Mouse (Mus musculus) effector memory CD4-positive, alpha-beta T cell, adult 7 months (primary cell): ENCODE measurements around the gene Cd164l2. TPM values are rescaled to one million over a fixed set of nuclear protein-coding genes. Genes with fewer than 3 reads are reported as not detected.

ENCODE experiments used
- polyA plus RNA-seq: library from polyadenylated mRNA; unstranded; fragments of 100-300 nt; shearing (Covaris generic); gene quantifications from one replicate; pipeline ENCODE4 v1.2.1, GENCODE M21; 2017

The Cd164l2 gene
- 0.71 TPM for polyA plus RNA-seq

DNA sequence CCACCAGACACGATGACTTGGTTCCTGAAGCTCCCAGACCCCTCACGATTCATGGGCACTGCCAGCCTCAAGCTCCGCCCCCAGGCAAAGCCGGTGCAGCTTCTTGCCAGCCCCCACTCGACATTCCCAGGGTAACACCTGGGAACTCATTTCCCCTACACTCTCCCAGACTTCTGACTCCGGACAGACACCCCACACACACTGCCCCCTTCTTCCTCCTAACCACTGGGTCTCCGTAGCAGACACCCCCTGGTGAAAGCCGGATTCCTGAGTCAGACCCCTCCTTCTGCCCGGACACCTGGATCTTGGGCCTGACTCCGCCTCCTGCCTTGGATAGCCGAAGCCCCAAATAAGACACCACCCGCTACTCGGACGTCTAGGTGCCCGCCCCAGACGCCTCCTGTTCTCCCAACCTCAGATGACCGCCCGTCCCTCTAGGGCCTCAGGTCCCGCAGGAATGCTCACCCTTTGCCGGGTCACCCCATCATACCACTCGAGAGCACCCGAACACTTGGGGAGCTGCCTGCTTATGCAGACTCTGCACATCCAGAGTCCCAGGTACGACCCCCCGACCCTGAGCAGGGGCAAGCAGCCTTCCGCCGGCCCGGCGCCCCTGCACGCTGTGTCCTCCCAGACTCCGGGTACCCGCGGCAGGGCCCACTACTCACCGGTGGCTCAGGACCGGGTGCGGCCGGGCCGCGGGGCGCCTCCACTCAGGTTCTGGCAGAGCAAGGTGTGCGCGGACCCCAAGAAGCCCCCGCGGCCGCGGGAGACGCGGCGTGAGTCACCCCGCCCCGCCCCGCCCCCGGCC is at the start of gene Cd164l2, which contains the start of gene Gpr3:
Gene Cd164l2 (plus strand): TSS at position 381 of the 811 bp plus-strand sequence.
Gene Gpr3 (minus strand): TSS at position 786 of the 811 bp plus-strand sequence.

GRCm38 (mm10) chr4:133240490-133240921 is 28.6 kb downstream of the Cd164l2 start, which contains the start of gene Map3k6:
TSS of gene Map3k6 (plus strand) at chr4:133240818.

DNA sequence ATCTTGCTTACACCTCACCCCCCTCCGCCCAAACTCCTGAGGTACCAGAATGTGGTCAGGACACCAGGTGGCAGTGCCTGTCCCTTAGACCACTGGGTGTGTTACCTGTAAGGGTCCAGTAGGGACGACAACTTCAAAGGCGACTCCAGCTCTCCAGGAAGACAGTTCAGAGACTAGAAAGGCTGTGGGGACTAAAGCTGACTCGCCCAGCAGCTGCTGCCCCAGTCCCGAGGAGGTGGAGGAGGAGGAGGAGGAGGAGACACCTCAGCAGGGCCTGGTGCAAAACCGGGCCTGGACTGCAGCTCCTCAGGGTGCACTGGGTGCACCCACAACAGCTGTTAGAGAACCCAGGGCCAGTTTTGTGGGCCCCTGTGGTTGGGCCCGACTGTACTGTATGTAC is 51.0 kb downstream of the Cd164l2 start, which contains the start of gene Sytl1:
Gene Sytl1 (minus strand): TSS at position 232 of the 400 bp plus-strand sequence.

Other genes starting within 250 kb of the Cd164l2 start
- gene Fgr, start 238.0 kb upstream of the Cd164l2 start, polyA plus RNA-seq, result 0.94 TPM
- 4.0 TPM for gene Ahdc1, start 200.9 kb upstream of the Cd164l2 start, polyA plus RNA-seq
- gene Wasf2, start 81.6 kb upstream of the Cd164l2 start, polyA plus RNA-seq, result 93.7 TPM
- gene Gpr3, start 405 bp downstream of the Cd164l2 start, polyA plus RNA-seq, result 0.35 TPM
- not detected for gene Map3k6, start 28.7 kb downstream of the Cd164l2 start, polyA plus RNA-seq
- 6.4 TPM for gene Sytl1, start 51.0 kb downstream of the Cd164l2 start, polyA plus RNA-seq
- gene Tmem222, start 65.7 kb downstream of the Cd164l2 start, polyA plus RNA-seq, result 58.9 TPM
- 4.2 TPM for gene Wdtc1, start 141.3 kb downstream of the Cd164l2 start, polyA plus RNA-seq
- 16.2 TPM for gene Slc9a1, start 157.6 kb downstream of the Cd164l2 start, polyA plus RNA-seq